ENCODE assay signal across 8 mouse cellular contexts in genomic region chr17:34626062-34626772, GRCm38 (mm10). TPM values are rescaled to one million over a fixed set of nuclear protein-coding genes. Genes with fewer than 3 reads are reported as not detected.
DNase-seq lines count a peak whose midpoint lies in the region; ATAC-seq and TF ChIP-seq lines count a peak whose summit lies in the region.

No protein-coding gene starts in this region.

- peak overlapping the region; percentile 79 for H3K27ac ChIP-seq in kidney, adult 2 months (ENCODE audit: insufficient read depth, low read depth, low read length)
- H3K27ac ChIP-seq in embryonic facial prominence, embryonic 11.5 days (replicated peaks; ENCODE audit: low read depth, low read length) = 0 out of 2 replicates have a peak overlapping the region, but pooled peaks have one; percentile 13
- H3K27ac ChIP-seq in hindbrain, embryonic 16.5 days (ENCODE audit: low read depth, low read length) = peak overlapping the region; percentile 95
- H3K27ac ChIP-seq in midbrain, embryonic 14.5 days (replicated peaks; ENCODE audit: low read depth, low read length) = peak overlapping the region; percentile 93

- intact Hi-C loops in left cerebral cortex, postnatal 10 days (cut with DNase I) = no loop called here

- no peaks in the 10 kb centered on the region for H3K27me3 ChIP-seq in kidney, adult 2 months (replicated peaks; ENCODE audit: control insufficient read depth, insufficient read depth, low read length)
- H3K27me3 ChIP-seq in embryonic facial prominence, embryonic 11.5 days (ENCODE audit: control insufficient read depth, insufficient read depth, low read length) = peaks cover 17% of the 10 kb centered on the region
- no peaks in the 10 kb centered on the region for H3K27me3 ChIP-seq in hindbrain, embryonic 16.5 days (replicated peaks; ENCODE audit: control insufficient read depth, insufficient read depth, low read length)
- H3K27me3 ChIP-seq in midbrain, embryonic 14.5 days (ENCODE audit: control insufficient read depth, insufficient read depth, low read length) = peaks cover 4% of the 10 kb centered on the region; the same call in 1 of the 2 replicates

- ATAC-seq in embryonic facial prominence, embryonic 11.5 days (replicated peaks; ENCODE audit: insufficient number of reproducible peaks, low FRiP score, low TSS enrichment, low read depth) = no peak
- no peak for ATAC-seq in hindbrain, embryonic 16.5 days
- ATAC-seq in midbrain, embryonic 14.5 days (ENCODE audit: low FRiP score, low TSS enrichment) = no peak

- peaks cover 13% of the 10 kb centered on the region for H3K4me1 ChIP-seq in kidney, adult 2 months (ENCODE audit: control insufficient read depth, insufficient read depth, low read length)
- H3K4me1 ChIP-seq in embryonic facial prominence, embryonic 11.5 days (ENCODE audit: control insufficient read depth, insufficient read depth, low read length) = peaks cover 15% of the 10 kb centered on the region
- H3K4me1 ChIP-seq in hindbrain, embryonic 16.5 days (ENCODE audit: control insufficient read depth, insufficient read depth, low read depth, low read length) = peaks cover 35% of the 10 kb centered on the region
- peaks cover 39% of the 10 kb centered on the region for H3K4me1 ChIP-seq in midbrain, embryonic 14.5 days (ENCODE audit: control insufficient read depth, insufficient read depth, low read length)

- peaks cover 6% of the 10 kb centered on the region for H3K36me3 ChIP-seq in kidney, adult 2 months (ENCODE audit: control insufficient read depth, insufficient read depth, low read length)
- no peaks in the 10 kb centered on the region for H3K36me3 ChIP-seq in embryonic facial prominence, embryonic 11.5 days (replicated peaks; ENCODE audit: control insufficient read depth, insufficient read depth, low read depth, low read length)
- 0 out of 2 replicates have a peak, but pooled peaks cover 8% of the 10 kb centered on the region for H3K36me3 ChIP-seq in hindbrain, embryonic 16.5 days (ENCODE audit: control insufficient read depth, insufficient read depth, low read length)
- H3K36me3 ChIP-seq in midbrain, embryonic 14.5 days (ENCODE audit: control insufficient read depth, insufficient read depth, low read length) = peaks cover 19% of the 10 kb centered on the region

- peak overlapping the region; percentile 81 for H3K4me3 ChIP-seq in kidney, adult 2 months (ENCODE audit: insufficient read depth, low read depth, low read length)
- peak overlapping the region; percentile 53 for H3K4me3 ChIP-seq in embryonic facial prominence, embryonic 11.5 days (ENCODE audit: low read depth, low read length)
- H3K4me3 ChIP-seq in hindbrain, embryonic 16.5 days (ENCODE audit: low read length) = peak overlapping the region; percentile 62
- H3K4me3 ChIP-seq in midbrain, embryonic 14.5 days (replicated peaks; ENCODE audit: low read depth, low read length) = peak overlapping the region; percentile 71

- peak overlapping the region; percentile 74 for H3K9ac ChIP-seq in embryonic facial prominence, embryonic 11.5 days (replicated peaks; ENCODE audit: low read length)
- peak overlapping the region; percentile 76 for H3K9ac ChIP-seq in hindbrain, embryonic 16.5 days (ENCODE audit: low read depth, low read length)
- peak overlapping the region; percentile 68 for H3K9ac ChIP-seq in midbrain, embryonic 14.5 days (replicated peaks; ENCODE audit: low read length)

- TF ChIP-seq POLR2A in kidney, adult 2 months (IDR thresholded peaks at IDR 0.05; ENCODE audit: low read depth, low read length) = no peak

- DNase-seq in kidney, adult 2 months = peak; percentile 57
- DNase-seq in kidney, adult 8-10 months = no peak
- no peak for DNase-seq in embryonic facial prominence, embryonic 11.5 days (ENCODE audit: low spot score)
- no peak for DNase-seq in midbrain, embryonic 14.5 days
- no peak for DNase-seq in left cerebral cortex, postnatal 10 days (ENCODE audit: extremely low spot score in 1 of 2, low spot score in 2 of 2)
- DNase-seq in urinary bladder, postnatal 36 days (ENCODE audit: low spot score in 2 of 2) = no peak
- DNase-seq in frontal cortex, postnatal 25 days (ENCODE audit: low spot score in 2 of 2) = no peak

- H3K4me2 ChIP-seq in embryonic facial prominence, embryonic 11.5 days (ENCODE audit: low read depth, low read length) = peak overlapping the region; percentile 92
- peak overlapping the region; percentile 84 for H3K4me2 ChIP-seq in hindbrain, embryonic 16.5 days (ENCODE audit: low read length)
- peak overlapping the region; percentile 90 for H3K4me2 ChIP-seq in midbrain, embryonic 14.5 days (ENCODE audit: low read length)

- no peaks in the 10 kb centered on the region for H3K9me3 ChIP-seq in embryonic facial prominence, embryonic 11.5 days (replicated peaks; ENCODE audit: control insufficient read depth, low read length)
- H3K9me3 ChIP-seq in hindbrain, embryonic 16.5 days (ENCODE audit: control insufficient read depth, low read length) = no peaks in the 10 kb centered on the region
- H3K9me3 ChIP-seq in midbrain, embryonic 14.5 days (ENCODE audit: control insufficient read depth, low read length) = no peaks in the 10 kb centered on the region

- no peak for TF ChIP-seq CTCF in kidney, adult 2 months (conservative IDR thresholded peaks at IDR 0.05; ENCODE audit: insufficient read depth, insufficient read length, low read depth, low read length)

- WGBS in kidney, adult 2 months = 30% methylated on average over 16 of the region's 16 CpGs
- WGBS in embryonic facial prominence, embryonic 11.5 days = 51% methylated on average over 16 of the region's 16 CpGs
- WGBS in hindbrain, embryonic 16.5 days = 47% methylated on average over 16 of the region's 16 CpGs
- 49% methylated on average over 16 of the region's 16 CpGs for WGBS in midbrain, embryonic 14.5 days

RNA-seq across cellular contexts. Expression of gene Ppt2, which starts 2.1 kb away (rescaled TPM):
- polyA plus RNA-seq in kidney, adult 2 months (2012; rRNA removed) = 118 and 123 TPM in 2 replicates
- 19.4 and 20.0 TPM in 2 replicates for polyA plus RNA-seq in embryonic facial prominence, embryonic 11.5 days (2014; fragmentation: Nextera tagmentation; extraction: Ambion mirVana)
- 19.9 and 23.5 TPM in 2 replicates for polyA plus RNA-seq in hindbrain, embryonic 16.5 days (2015; fragmentation: Nextera tagmentation; extraction: Ambion mirVana)
- polyA plus RNA-seq in midbrain, embryonic 14.5 days (2014; fragmentation: Nextera tagmentation; extraction: Ambion mirVana) = 23.4 and 25.5 TPM in 2 replicates
- total RNA-seq in left cerebral cortex, postnatal 10 days (2021) = 10 to 100 TPM; 31.4 to 36.7 TPM

RNA-seq across cellular contexts. Expression of gene Prrt1, which starts 3.1 kb away (rescaled TPM):
- 2.7 and 3.2 TPM in 2 replicates for polyA plus RNA-seq in kidney, adult 2 months (2012; rRNA removed)
- polyA plus RNA-seq in embryonic facial prominence, embryonic 11.5 days (2014; fragmentation: Nextera tagmentation; extraction: Ambion mirVana) = 0.10 and 0.11 TPM in 2 replicates
- 6.8 and 8.1 TPM in 2 replicates for polyA plus RNA-seq in hindbrain, embryonic 16.5 days (2015; fragmentation: Nextera tagmentation; extraction: Ambion mirVana)
- polyA plus RNA-seq in midbrain, embryonic 14.5 days (2014; fragmentation: Nextera tagmentation; extraction: Ambion mirVana) = 12.4 and 13.6 TPM in 2 replicates
- total RNA-seq in left cerebral cortex, postnatal 10 days (2021) = 100 to 1,000 TPM; 157 to 158 TPM

RNA-seq across cellular contexts. Expression of gene Egfl8, which starts 10.4 kb away (rescaled TPM):
- 5.1 and 5.3 TPM in 2 replicates for polyA plus RNA-seq in kidney, adult 2 months (2012; rRNA removed)
- polyA plus RNA-seq in embryonic facial prominence, embryonic 11.5 days (2014; fragmentation: Nextera tagmentation; extraction: Ambion mirVana) = 3.1 and 4.4 TPM in 2 replicates
- polyA plus RNA-seq in hindbrain, embryonic 16.5 days (2015; fragmentation: Nextera tagmentation; extraction: Ambion mirVana) = 8.3 and 9.5 TPM in 2 replicates
- 6.7 and 9.5 TPM in 2 replicates for polyA plus RNA-seq in midbrain, embryonic 14.5 days (2014; fragmentation: Nextera tagmentation; extraction: Ambion mirVana)
- 1 to 10 TPM; 4.3 to 5.2 TPM for total RNA-seq in left cerebral cortex, postnatal 10 days (2021)

RNA-seq across cellular contexts. Expression of gene Fkbpl, which starts 18.3 kb away (rescaled TPM):
- polyA plus RNA-seq in kidney, adult 2 months (2012; rRNA removed) = 5.5 and 5.8 TPM in 2 replicates
- polyA plus RNA-seq in embryonic facial prominence, embryonic 11.5 days (2014; fragmentation: Nextera tagmentation; extraction: Ambion mirVana) = 16.2 and 16.6 TPM in 2 replicates
- 13.5 and 17.0 TPM in 2 replicates for polyA plus RNA-seq in hindbrain, embryonic 16.5 days (2015; fragmentation: Nextera tagmentation; extraction: Ambion mirVana)
- polyA plus RNA-seq in midbrain, embryonic 14.5 days (2014; fragmentation: Nextera tagmentation; extraction: Ambion mirVana) = 11.2 and 14.5 TPM in 2 replicates
- total RNA-seq in left cerebral cortex, postnatal 10 days (2021) = 10 to 100 TPM; 12.5 to 13.7 TPM

RNA-seq across cellular contexts. Expression of gene Atf6b, which starts 20.7 kb away (rescaled TPM):
- polyA plus RNA-seq in kidney, adult 2 months (2012; rRNA removed) = 52.5 and 65.5 TPM in 2 replicates
- polyA plus RNA-seq in embryonic facial prominence, embryonic 11.5 days (2014; fragmentation: Nextera tagmentation; extraction: Ambion mirVana) = 55.8 and 58.5 TPM in 2 replicates
- polyA plus RNA-seq in hindbrain, embryonic 16.5 days (2015; fragmentation: Nextera tagmentation; extraction: Ambion mirVana) = 110 and 121 TPM in 2 replicates
- polyA plus RNA-seq in midbrain, embryonic 14.5 days (2014; fragmentation: Nextera tagmentation; extraction: Ambion mirVana) = 97.1 TPM in 2 replicates
- 10 to 100 TPM; 73.1 to 76.5 TPM for total RNA-seq in left cerebral cortex, postnatal 10 days (2021)

Comparison
In these comparisons a context has a peak if more than half of its experiments do, and no peak if none do; other contexts are left out.
1. H3K27ac ChIP-seq: peak in every context shown above with its lines; median percentile 95 in hindbrain, embryonic 16.5 days; 93 in midbrain, embryonic 14.5 days; 79 in kidney, adult 2 months; 13 in embryonic facial prominence, embryonic 11.5 days.